Mouse (Mus musculus) bone marrow macrophage, adult 2 months (primary cell): Measurements from ENCODE around the gene Btnl6.

ENCODE experiments used
- CTCF ChIP-seq: IDR thresholded peaks from 2 replicates; pipeline ENCODE4 v1.5.1; 2012; ENCODE audit warnings: low read depth, mild to moderate bottlenecking, low read length, moderate library complexity
- POLR2A ChIP-seq: IDR thresholded peaks from 2 replicates; pipeline ENCODE4 v1.6.1; 2012; ENCODE audit warnings: mild to moderate bottlenecking, low read depth, low read length, borderline replicate concordance

- TF ChIP-seq CTCF = no peak
- TF ChIP-seq POLR2A = no peak
Observed at GRCm38 (mm10) chr17:34517252-34517651, at the start of gene Btnl6.
